11 mouse cellular contexts compared by ENCODE assay signal in genomic region chr13:92828820-92829219, GRCm38 (mm10). TPM values are rescaled to one million over a fixed set of nuclear protein-coding genes. Genes with fewer than 3 reads are reported as not detected.
DNase-seq lines count a peak whose midpoint lies in the region; ATAC-seq and TF ChIP-seq lines count a peak whose summit lies in the region.
"Had no signal": no experiment of that assay in that cellular context is flagged by ENCODE, and none has a peak within 500 bp of the region (broad histone marks: within the 10 kb centered on the region; RNA-seq: fewer than 3 reads in every experiment).

No protein-coding gene starts in this region.

- no peak for TF ChIP-seq POLR2A in heart, adult 2 months (IDR thresholded peaks at IDR 0.05; ENCODE audit: insufficient read depth, low read depth, low read length)

- H3K4me3 ChIP-seq in heart, adult 2 months = no peak overlapping the region
- H3K4me3 ChIP-seq in liver, embryonic 15.5 days (replicated peaks) = no peak overlapping the region
- no peak overlapping the region for H3K4me3 ChIP-seq in liver, embryonic 11.5 days (ENCODE audit: low read depth, low read length)
- no peak overlapping the region for H3K4me3 ChIP-seq in embryonic facial prominence, embryonic 13.5 days
- H3K4me3 ChIP-seq in midbrain, postnatal 0 days (ENCODE audit: low read depth, low read length) = no peak overlapping the region
- H3K4me3 ChIP-seq: erythroblast, embryonic 14.5 days had no signal

- ATAC-seq in liver, embryonic 15.5 days (ENCODE audit: insufficient read depth) = no peak
- ATAC-seq in liver, embryonic 11.5 days (replicated peaks; ENCODE audit: low FRiP score) = no peak
- ATAC-seq in embryonic facial prominence, embryonic 13.5 days (ENCODE audit: insufficient number of reproducible peaks, insufficient read depth, low FRiP score, low TSS enrichment, low read depth) = no peak
- no peak for ATAC-seq in midbrain, postnatal 0 days (ENCODE audit: low FRiP score)

- H3K79me2 ChIP-seq in heart, adult 2 months (replicated peaks; ENCODE audit: control insufficient read depth, insufficient read depth, low read length) = no peaks in the 10 kb centered on the region

- H3K36me3 ChIP-seq in heart, adult 2 months (ENCODE audit: control insufficient read depth, insufficient read depth, low read length) = no peaks in the 10 kb centered on the region
- H3K36me3 ChIP-seq in liver, embryonic 15.5 days (replicated peaks) = no peaks in the 10 kb centered on the region
- no peaks in the 10 kb centered on the region for H3K36me3 ChIP-seq in liver, embryonic 11.5 days (ENCODE audit: control insufficient read depth, insufficient read depth, low read length)
- H3K36me3 ChIP-seq in embryonic facial prominence, embryonic 13.5 days = no peaks in the 10 kb centered on the region
- no peaks in the 10 kb centered on the region for H3K36me3 ChIP-seq in midbrain, postnatal 0 days (ENCODE audit: insufficient read depth, low read length)

- no peak for DNase-seq in heart, adult 2 months
- no peak for DNase-seq in heart, postnatal 36 days
- DNase-seq in liver, embryonic 11.5 days (ENCODE audit: low spot score) = no peak
- peak; percentile 22 for DNase-seq in midbrain, postnatal 0 days (ENCODE audit: low spot score)
- no peak for DNase-seq in left cerebral cortex, adult 11 months (ENCODE audit: low spot score)
- no peak for DNase-seq in lung, postnatal 14 days
- DNase-seq: adrenal gland, postnatal 10 days; lung, postnatal 4 days had no signal

- WGBS in heart, adult 2 months = 34% methylated on average over 10 of the region's 10 CpGs
- 24% methylated on average over 10 of the region's 10 CpGs for WGBS in liver, embryonic 15.5 days (ENCODE audit: insufficient replicate concordance)
- 48% methylated on average over 10 of the region's 10 CpGs for WGBS in liver, embryonic 11.5 days
- WGBS in embryonic facial prominence, embryonic 13.5 days = 37% methylated on average over 10 of the region's 10 CpGs
- 60% methylated on average over 10 of the region's 10 CpGs for WGBS in midbrain, postnatal 0 days

- no peak for TF ChIP-seq CTCF in heart, adult 2 months (IDR thresholded peaks at IDR 0.05)
- no peak for TF ChIP-seq CTCF in midbrain, postnatal 0 days (IDR thresholded peaks at IDR 0.05)

- no peaks in the 10 kb centered on the region for H3K27me3 ChIP-seq in heart, adult 2 months (ENCODE audit: control insufficient read depth, insufficient read depth, low read length)
- H3K27me3 ChIP-seq in liver, embryonic 15.5 days = no peaks in the 10 kb centered on the region
- no peaks in the 10 kb centered on the region; the same call in 1 of the 2 replicates for H3K27me3 ChIP-seq in liver, embryonic 11.5 days (replicated peaks; ENCODE audit: control insufficient read depth, insufficient read depth, low read length)
- H3K27me3 ChIP-seq in embryonic facial prominence, embryonic 13.5 days = no peaks in the 10 kb centered on the region
- H3K27me3 ChIP-seq in midbrain, postnatal 0 days (ENCODE audit: insufficient read depth, low read length) = no peaks in the 10 kb centered on the region

- peak overlapping the region; percentile 7; the same call in 1 of the 2 replicates for H3K4me2 ChIP-seq in liver, embryonic 15.5 days
- H3K4me2 ChIP-seq in liver, embryonic 11.5 days = no peak overlapping the region
- H3K4me2 ChIP-seq in embryonic facial prominence, embryonic 13.5 days = peak overlapping the region; percentile 37
- no peak overlapping the region for H3K4me2 ChIP-seq in midbrain, postnatal 0 days (ENCODE audit: low read depth, low read length, poor library complexity, severe bottlenecking)

- intact Hi-C loops in heart, adult 2 months (cut with DNase I) = no loop called here
- intact Hi-C loops in heart, postnatal 36 days (cut with DNase I) = loop anchor here (2.0 kb wide), 1 partner anchor 16 kb away; the partner anchor contains the start of gene Mtx3

- no peak for TF ChIP-seq EP300 in heart, adult 2 months (IDR thresholded peaks at IDR 0.05; ENCODE audit: insufficient read depth, low read depth, low read length)

- H3K4me1 ChIP-seq in heart, adult 2 months (ENCODE audit: control insufficient read depth, insufficient read depth, low read length) = no peaks in the 10 kb centered on the region
- no peaks in the 10 kb centered on the region for H3K4me1 ChIP-seq in liver, embryonic 15.5 days (replicated peaks)
- no peaks in the 10 kb centered on the region for H3K4me1 ChIP-seq in liver, embryonic 11.5 days (replicated peaks; ENCODE audit: control insufficient read depth, insufficient read depth, low read length)
- H3K4me1 ChIP-seq in embryonic facial prominence, embryonic 13.5 days = peaks cover 16% of the 10 kb centered on the region
- no peaks in the 10 kb centered on the region for H3K4me1 ChIP-seq in midbrain, postnatal 0 days (ENCODE audit: insufficient read depth, low read length)

- H3K9ac ChIP-seq in heart, adult 2 months (ENCODE audit: low read depth, low read length) = peak overlapping the region; percentile 38; the same call in 1 of the 2 replicates
- no peak overlapping the region for H3K9ac ChIP-seq in liver, embryonic 15.5 days
- H3K9ac ChIP-seq in liver, embryonic 11.5 days (ENCODE audit: low read depth, low read length) = no peak overlapping the region
- no peak overlapping the region for H3K9ac ChIP-seq in embryonic facial prominence, embryonic 13.5 days
- H3K9ac ChIP-seq in midbrain, postnatal 0 days (replicated peaks; ENCODE audit: low read length, poor library complexity, severe bottlenecking) = no peak overlapping the region

- no peaks in the 10 kb centered on the region for H3K9me3 ChIP-seq in liver, embryonic 15.5 days (replicated peaks)
- no peaks in the 10 kb centered on the region for H3K9me3 ChIP-seq in liver, embryonic 11.5 days (ENCODE audit: control insufficient read depth, low read length)
- no peaks in the 10 kb centered on the region for H3K9me3 ChIP-seq in embryonic facial prominence, embryonic 13.5 days
- H3K9me3 ChIP-seq in midbrain, postnatal 0 days (ENCODE audit: low read length) = no peaks in the 10 kb centered on the region

- no peak overlapping the region for H3K27ac ChIP-seq in heart, adult 2 months
- H3K27ac ChIP-seq in liver, embryonic 15.5 days (replicated peaks) = no peak overlapping the region
- H3K27ac ChIP-seq in liver, embryonic 11.5 days (ENCODE audit: low read depth, low read length) = no peak overlapping the region
- peak overlapping the region; percentile 35; the same call in 1 of the 2 replicates for H3K27ac ChIP-seq in embryonic facial prominence, embryonic 13.5 days
- no peak overlapping the region for H3K27ac ChIP-seq in midbrain, postnatal 0 days (ENCODE audit: low read depth, low read length)

RNA-seq across cellular contexts. Expression of gene Mtx3, which starts 15.7 kb away (rescaled TPM):
- 1 to 10 TPM; 4.3 to 6.3 TPM for total RNA-seq in heart, adult 2 months (2021)
- polyA plus RNA-seq in heart, adult 2 months (2012; rRNA removed) = 4.0 and 7.8 TPM in 2 replicates
- 1 to 10 TPM; 4.4 to 5.9 TPM for total RNA-seq in heart, postnatal 36 days (2021)
- polyA plus RNA-seq in liver, embryonic 15.5 days (2015; fragmentation: Nextera tagmentation; extraction: Ambion mirVana) = 0.52 and 0.83 TPM in 2 replicates
- 2.8 and 3.2 TPM in 2 replicates for polyA plus RNA-seq in liver, embryonic 11.5 days (2014; fragmentation: Nextera tagmentation; extraction: Ambion mirVana)
- polyA plus RNA-seq in embryonic facial prominence, embryonic 13.5 days (2015; fragmentation: Nextera tagmentation; extraction: Ambion mirVana) = 4.8 and 5.2 TPM in 2 replicates
- total RNA-seq in midbrain, postnatal 0 days (2014; rRNA removed) = 26.9 and 27.9 TPM in 2 replicates
- polyA plus RNA-seq in midbrain, postnatal 0 days (2015; fragmentation: Nextera tagmentation; extraction: Ambion mirVana) = 3.1 and 3.8 TPM in 2 replicates

RNA-seq across cellular contexts. Expression of gene Thbs4, which starts 34.2 kb away (rescaled TPM):
- total RNA-seq in heart, adult 2 months (2021) = 1 to 10 TPM; 4.3 to 4.6 TPM
- polyA plus RNA-seq in heart, adult 2 months (2012; rRNA removed) = 4.9 and 7.0 TPM in 2 replicates
- 1 to 10 TPM; 3.4 to 3.6 TPM for total RNA-seq in heart, postnatal 36 days (2021)
- 0.30 and 0.45 TPM in 2 replicates for polyA plus RNA-seq in liver, embryonic 15.5 days (2015; fragmentation: Nextera tagmentation; extraction: Ambion mirVana)
- 1.6 and 1.8 TPM in 2 replicates for polyA plus RNA-seq in liver, embryonic 11.5 days (2014; fragmentation: Nextera tagmentation; extraction: Ambion mirVana)
- polyA plus RNA-seq in embryonic facial prominence, embryonic 13.5 days (2015; fragmentation: Nextera tagmentation; extraction: Ambion mirVana) = 6.9 and 7.7 TPM in 2 replicates
- 0.93 and 0.94 TPM in 2 replicates for total RNA-seq in midbrain, postnatal 0 days (2014; rRNA removed)
- polyA plus RNA-seq in midbrain, postnatal 0 days (2015; fragmentation: Nextera tagmentation; extraction: Ambion mirVana) = 1.5 and 1.7 TPM in 2 replicates
- polyA plus RNA-seq: erythroblast, embryonic 14.5 days had no signal

Comparison
In these comparisons a context has a peak if more than half of its experiments do, and no peak if none do; other contexts are left out.
1. H3K4me2 ChIP-seq: peak in liver, embryonic 15.5 days (single experiment) and embryonic facial prominence, embryonic 13.5 days (single experiment); none in liver, embryonic 11.5 days (single experiment) and midbrain, postnatal 0 days (single experiment).